Mouse (Mus musculus): ENCODE measurements around the gene Zfp300. TPM values are rescaled to one million over a fixed set of nuclear protein-coding genes. Genes with fewer than 3 reads are reported as not detected.

Zfp300 gene
- polyA plus RNA-seq, 1 experiment from 2014 or later, result 0.77 TPM

Other genes with a start within 250 kb of the Zfp300 start
- 21.7 and 22.0 TPM in 2 replicates for gene Timp1, start 219.4 kb downstream of the Zfp300 start, polyA plus RNA-seq (2015; fragmentation: Nextera tagmentation; extraction: Ambion mirVana)
- gene Syn1, start 168.5 kb downstream of the Zfp300 start, polyA plus RNA-seq (2015; fragmentation: Nextera tagmentation; extraction: Ambion mirVana), result 0.15 and 0.21 TPM in 2 replicates
- gene Cfp, start 158.0 kb downstream of the Zfp300 start, polyA plus RNA-seq (2015; fragmentation: Nextera tagmentation; extraction: Ambion mirVana), result 4.5 and 5.8 TPM in 2 replicates
- 9.3 and 11.0 TPM in 2 replicates for gene Elk1, start 138.9 kb downstream of the Zfp300 start, polyA plus RNA-seq (2015; fragmentation: Nextera tagmentation; extraction: Ambion mirVana)
- 48.8 and 54.5 TPM in 2 replicates for gene Uxt, start 127.5 kb downstream of the Zfp300 start, polyA plus RNA-seq (2015; fragmentation: Nextera tagmentation; extraction: Ambion mirVana)
- 3.3 and 4.4 TPM in 2 replicates for gene Zfp182, start 27.2 kb downstream of the Zfp300 start, polyA plus RNA-seq (2015; fragmentation: Nextera tagmentation; extraction: Ambion mirVana)
- gene Spaca5, start 21.1 kb downstream of the Zfp300 start, polyA plus RNA-seq (2015; fragmentation: Nextera tagmentation; extraction: Ambion mirVana), result not detected in 2 replicates
- not detected in 2 replicates for gene Ssxa1, start 26.3 kb upstream of the Zfp300 start, polyA plus RNA-seq (2015; fragmentation: Nextera tagmentation; extraction: Ambion mirVana)
- not detected in 2 replicates for gene Gm21876, start 86.1 kb upstream of the Zfp300 start, polyA plus RNA-seq (2015; fragmentation: Nextera tagmentation; extraction: Ambion mirVana)